Mouse (Mus musculus): ENCODE data around the gene Lsamp.

DNA sequence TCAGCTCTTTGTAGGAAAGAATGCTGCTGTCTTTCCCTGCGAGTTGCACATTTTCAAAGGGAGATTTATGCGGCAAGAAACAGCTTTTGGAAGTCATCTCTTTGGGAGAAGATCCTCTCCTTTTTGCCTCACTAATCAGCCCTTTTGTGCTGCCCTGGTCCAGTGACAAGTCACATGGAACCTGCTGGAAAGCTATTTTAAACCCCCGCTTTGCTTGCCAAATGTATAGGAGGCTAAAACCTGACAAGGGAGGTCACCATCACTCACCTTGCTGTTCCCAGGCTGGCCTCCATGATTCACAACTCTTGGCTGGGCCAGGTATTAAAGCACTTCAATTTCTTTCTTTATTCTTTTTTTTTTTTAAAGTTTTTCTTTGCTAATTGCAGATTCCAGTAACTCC lies 1932.2 kb downstream of the Lsamp start:
- TF ChIP-seq TAL1 (IDR thresholded peaks at IDR 0.05; ENCODE audit: low read length) (no peak), GATA1 (IDR thresholded peaks at IDR 0.05; ENCODE audit: low read length) (no peak)
